Mouse (Mus musculus) kidney, postnatal 0 days (tissue): Measurements from ENCODE around the gene Thsd1. TPM values are rescaled to one million over a fixed set of nuclear protein-coding genes. Genes with fewer than 3 reads are reported as not detected.

Source experiments
- ATAC-seq: fragments of 200-750 bp; cut with Nextera tagmentation; replicated peaks from 2 replicates; pipeline ENCODE4 v1.8.0; 2017; ENCODE audit warnings: low read depth, moderate number of reproducible peaks, moderate TSS enrichment, moderate library complexity; ENCODE audit not compliant: low FRiP score
- DNase-seq: peaks from one replicate; pipeline ENCODE4 v3.0.0-alpha.2; 2016; ENCODE audit warnings: low spot score
- H3K27ac ChIP-seq: fragments of 300-500 bp; sonication (generic); 2 replicates; pipeline ENCODE4 v1.5.1; 2014; ENCODE audit warnings: mild to moderate bottlenecking
- H3K27me3 ChIP-seq: fragments of 300-500 bp; sonication (generic); 2 replicates; pipeline ENCODE4 v1.6.1; 2014; ENCODE audit warnings: low read length, mixed read lengths; ENCODE audit not compliant: insufficient read depth
- H3K36me3 ChIP-seq: fragments of 300-500 bp; sonication (generic); 2 replicates; pipeline ENCODE4 v1.6.1; 2014; ENCODE audit warnings: low read length, mixed read lengths; ENCODE audit not compliant: insufficient read depth
- H3K4me1 ChIP-seq: fragments of 300-500 bp; sonication (generic); replicated peaks from 2 replicates; pipeline ENCODE4 v1.6.1; 2014; ENCODE audit warnings: antibody characterized with exemption, low read length, mixed read lengths; ENCODE audit not compliant: insufficient read depth
- H3K4me2 ChIP-seq: fragments of 300-500 bp; sonication (generic); 2 replicates; pipeline ENCODE4 v1.6.1; 2014; ENCODE audit warnings: mild to moderate bottlenecking, low read length, moderate library complexity, mixed read lengths
- H3K4me3 ChIP-seq: fragments of 300-500 bp; sonication (generic); replicated peaks from 2 replicates; pipeline ENCODE4 v1.5.1; 2014; ENCODE audit warnings: low read depth, low read length
- H3K9ac ChIP-seq: fragments of 300-500 bp; sonication (generic); 2 replicates; pipeline ENCODE4 v1.6.1; 2014; ENCODE audit warnings: low read depth, low read length
- H3K9me3 ChIP-seq: fragments of 300-500 bp; sonication (generic); replicated peaks from 2 replicates; pipeline ENCODE4 v1.6.1; 2016; ENCODE audit warnings: low read length, inconsistent platforms, mixed read lengths
- CTCF ChIP-seq: IDR thresholded peaks from 2 replicates; pipeline ENCODE4 v1.5.1; 2016; ENCODE audit warnings: antibody characterized with exemption, low read depth, mild to moderate bottlenecking, moderate library complexity
- WGBS: fragments of 180-500 bp; shearing (Covaris S2); extraction: QIAGEN DNeasy Blood & Tissue Kit; methylation state at CpG from one replicate; pipeline ENCODE4 v1.1.7; 2014; 5-methylcytosine and 5-hydroxymethylcytosine counted together
- polyA plus RNA-seq: library from polyadenylated mRNA; unstranded; fragments of >200 nt; fragmentation: Nextera tagmentation; extraction: Ambion mirVana; gene quantifications from 2 replicates; pipeline ENCODE4 v1.2.1, GENCODE M21; 2015

The Thsd1 gene
- polyA plus RNA-seq, 1 experiment from 2014 or later, result 10.1 TPM

- Histone ChIP-seq H3K4me3 (no peak overlapping the region), H3K27ac (no peak overlapping the region), H3K36me3 (peaks cover 14% of the 10 kb centered on the region; the same call in 1 of the 2 replicates), H3K4me1 (0 out of 2 replicates have a peak, but pooled peaks cover 4% of the 10 kb centered on the region), H3K9ac (no peak overlapping the region), H3K4me2 (no peak overlapping the region), H3K27me3 (no peaks in the 10 kb centered on the region), H3K9me3 (no peaks in the 10 kb centered on the region)
- TF ChIP-seq CTCF, result no peak
- no peak for DNase-seq
- no peak for ATAC-seq
- WGBS, result 92% methylated on average over 6 of the region's 6 CpGs
Measured at GRCm38 (mm10) chr8:22197914-22198313, 29.2 kb upstream of the Thsd1 start.

- Histone ChIP-seq H3K4me2 (no peak overlapping the region), H3K4me3 (no peak overlapping the region), H3K27ac (no peak overlapping the region), H3K36me3 (peaks cover 17% of the 10 kb centered on the region; the same call in 1 of the 2 replicates), H3K27me3 (no peaks in the 10 kb centered on the region), H3K4me1 (no peaks in the 10 kb centered on the region), H3K9ac (no peak overlapping the region), H3K9me3 (no peaks in the 10 kb centered on the region)
- ATAC-seq (no peak), DNase-seq (no peak)
- WGBS, result 96% methylated on average over 8 of the region's 8 CpGs
- TF ChIP-seq CTCF, result 0 out of 2 replicates have a peak, but pooled peaks have one; percentile 19
Measured at GRCm38 (mm10) chr8:22199481-22199880, 27.6 kb upstream of the Thsd1 start.

- Histone ChIP-seq H3K9ac (no peak overlapping the region), H3K27ac (peak overlapping the region; percentile 15; the same call in 1 of the 2 replicates), H3K4me3 (no peak overlapping the region), H3K27me3 (no peaks in the 10 kb centered on the region), H3K9me3 (no peaks in the 10 kb centered on the region), H3K36me3 (peaks cover 42% of the 10 kb centered on the region), H3K4me2 (no peak overlapping the region), H3K4me1 (no peaks in the 10 kb centered on the region)
- ATAC-seq (no peak), DNase-seq (no peak)
- no peak for TF ChIP-seq CTCF
- WGBS, result 70% methylated on average over 4 of the region's 4 CpGs
Measured at GRCm38 (mm10) chr8:22207535-22207934, 19.6 kb upstream of the Thsd1 start.

- Histone ChIP-seq H3K27me3 (no peaks in the 10 kb centered on the region), H3K27ac (no peak overlapping the region)
- DNase-seq, result peak; percentile 32
Measured at GRCm38 (mm10) chr8:22209012-22209411, 18.1 kb upstream of the Thsd1 start.

GRCm38 (mm10) chr8:22214826-22215225, 12.3 kb upstream of the Thsd1 start:
- H3K4me3 ChIP-seq, result no peak overlapping the region
- no peak overlapping the region for H3K27ac ChIP-seq
- H3K27me3 ChIP-seq, result no peaks in the 10 kb centered on the region
- ATAC-seq, result no peak
- no peaks in the 10 kb centered on the region for H3K4me1 ChIP-seq
- H3K4me2 ChIP-seq, result no peak overlapping the region
- no peak overlapping the region for H3K9ac ChIP-seq
- DNase-seq, result no peak
- H3K36me3 ChIP-seq, result peaks cover 44% of the 10 kb centered on the region
- 99% methylated on average over 10 of the region's 10 CpGs for WGBS
- no peaks in the 10 kb centered on the region for H3K9me3 ChIP-seq
- no peak for TF ChIP-seq CTCF

More at GRCm38 (mm10) chr8:22209012-22209411, 18.1 kb upstream of the Thsd1 start:
- no peaks in the 10 kb centered on the region for H3K9me3 ChIP-seq
- no peak for TF ChIP-seq CTCF
- no peak overlapping the region for H3K4me2 ChIP-seq
- ATAC-seq, result no peak
- H3K36me3 ChIP-seq, result peaks cover 42% of the 10 kb centered on the region
- 61% methylated on average over 5 of the region's 5 CpGs for WGBS
- H3K4me1 ChIP-seq, result no peaks in the 10 kb centered on the region
- no peak overlapping the region for H3K4me3 ChIP-seq
- no peak overlapping the region for H3K9ac ChIP-seq

- DNase-seq, result no peak
- ATAC-seq, result no peak
- Histone ChIP-seq H3K27me3 (no peaks in the 10 kb centered on the region), H3K27ac (0 out of 2 replicates have a peak overlapping the region, but pooled peaks have one; percentile 4), H3K36me3 (0 out of 2 replicates have a peak, but pooled peaks cover 2% of the 10 kb centered on the region), H3K4me3 (no peak overlapping the region), H3K4me1 (no peaks in the 10 kb centered on the region), H3K4me2 (peak overlapping the region; percentile 89; the same call in 1 of the 2 replicates), H3K9me3 (no peaks in the 10 kb centered on the region), H3K9ac (no peak overlapping the region)
- WGBS, result 54% methylated on average over 8 of the region's 8 CpGs
- no peak for TF ChIP-seq CTCF
Measured at GRCm38 (mm10) chr8:22226361-22226760, 752 bp upstream of the Thsd1 start.

- peak overlapping the region; percentile 89 for H3K4me2 ChIP-seq
- WGBS, result 42% methylated on average over 7 of the region's 7 CpGs
- H3K9me3 ChIP-seq, result no peaks in the 10 kb centered on the region
- no peaks in the 10 kb centered on the region for H3K36me3 ChIP-seq
- no peak for ATAC-seq
- no peak overlapping the region for H3K9ac ChIP-seq
- DNase-seq, result peak; percentile 59
- peak overlapping the region; percentile 70 for H3K27ac ChIP-seq
- no peaks in the 10 kb centered on the region for H3K4me1 ChIP-seq
- no peak for TF ChIP-seq CTCF
- H3K4me3 ChIP-seq, result peak overlapping the region; percentile 48
- H3K27me3 ChIP-seq, result no peaks in the 10 kb centered on the region
Measured at GRCm38 (mm10) chr8:22228621-22229020, 1.5 kb downstream of the Thsd1 start.
